Mouse (Mus musculus): ENCODE results near the gene Exoc2. TPM values are rescaled to one million over a fixed set of nuclear protein-coding genes. Genes with fewer than 3 reads are reported as not detected.

Gene Exoc2
- total RNA-seq, 1 experiment, result 22.8 TPM

- Histone ChIP-seq H3K9me3 (ENCODE audit: control insufficient read depth, insufficient read depth, low read depth, low read length) (no peaks in the 10 kb centered on the region), H3K9ac (ENCODE audit: insufficient read depth, low read depth, low read length, poor library complexity, severe bottlenecking) (no peak overlapping the region), H3K4me3 (ENCODE audit: insufficient read depth in 1 of 2, low read depth in 1 of 2, low read length in 2 of 2, poor library complexity in 1 of 2, severe bottlenecking in 1 of 2) (no peak overlapping the region), H3K27ac (ENCODE audit: insufficient read depth, low read depth, low read length, poor library complexity, severe bottlenecking) (no peak overlapping the region), H3K4me1 (ENCODE audit: control insufficient read depth in 2 of 2, insufficient read depth in 2 of 2, low read length in 2 of 2, poor library complexity in 1 of 2) (no peaks in the 10 kb centered on the region), H3K36me3 (ENCODE audit: control insufficient read depth, insufficient read depth, low read length, poor library complexity, severe bottlenecking) (no peaks in the 10 kb centered on the region)
- in situ Hi-C loops (cut with MboI; ENCODE audit: low sequenced_read_pairs in 2 of 2, unreplicated experiment in 2 of 2), result no loop called here
- TF ChIP-seq CHD2 (IDR thresholded peaks at IDR 0.05; ENCODE audit: low read depth, low read length), result no peak
- no peak for DNase-seq (ENCODE audit: low read depth, low spot score)
Measured at GRCm38 (mm10) chr13:30841306-30841705, 132.6 kb downstream of the Exoc2 start.

GRCm38 (mm10) chr13:30840700-30841099 is 133.2 kb downstream of the Exoc2 start:
- no peak overlapping the region for H3K4me3 ChIP-seq (ENCODE audit: insufficient read depth in 1 of 2, low read depth in 1 of 2, low read length in 2 of 2, poor library complexity in 1 of 2, severe bottlenecking in 1 of 2)
- in situ Hi-C loops (cut with MboI; ENCODE audit: low sequenced_read_pairs in 2 of 2, unreplicated experiment in 2 of 2), result no loop called here
- no peak for TF ChIP-seq ZNF384 (IDR thresholded peaks at IDR 0.05; ENCODE audit: low read depth, low read length)
- no peak for TF ChIP-seq HCFC1 (IDR thresholded peaks at IDR 0.05; ENCODE audit: borderline replicate concordance, insufficient read depth, low read length)
- TF ChIP-seq CHD2 (IDR thresholded peaks at IDR 0.05; ENCODE audit: low read depth, low read length), result no peak
- no peak for TF ChIP-seq MAFK (IDR thresholded peaks at IDR 0.05; ENCODE audit: insufficient read depth, low read depth, low read length)
- TF ChIP-seq ZC3H11A (IDR thresholded peaks at IDR 0.05; ENCODE audit: borderline replicate concordance, low read depth, low read length), result no peak
- no peaks in the 10 kb centered on the region for H3K36me3 ChIP-seq (ENCODE audit: control insufficient read depth, insufficient read depth, low read length, poor library complexity, severe bottlenecking)
- H3K9me3 ChIP-seq (ENCODE audit: control insufficient read depth, insufficient read depth, low read depth, low read length), result no peaks in the 10 kb centered on the region
- H3K4me1 ChIP-seq (ENCODE audit: control insufficient read depth in 2 of 2, insufficient read depth in 2 of 2, low read length in 2 of 2, poor library complexity in 1 of 2), result no peaks in the 10 kb centered on the region
- H3K27ac ChIP-seq (ENCODE audit: insufficient read depth, low read depth, low read length, poor library complexity, severe bottlenecking), result no peak overlapping the region
- no peak for DNase-seq (ENCODE audit: low read depth, low spot score)
- H3K9ac ChIP-seq (ENCODE audit: insufficient read depth, low read depth, low read length, poor library complexity, severe bottlenecking), result no peak overlapping the region

- no peak overlapping the region for H3K4me3 ChIP-seq (ENCODE audit: insufficient read depth in 1 of 2, low read depth in 1 of 2, low read length in 2 of 2, poor library complexity in 1 of 2, severe bottlenecking in 1 of 2)
- in situ Hi-C loops (cut with MboI; ENCODE audit: low sequenced_read_pairs in 2 of 2, unreplicated experiment in 2 of 2), result no loop called here
- no peak for TF ChIP-seq ZC3H11A (IDR thresholded peaks at IDR 0.05; ENCODE audit: borderline replicate concordance, low read depth, low read length)
- no peaks in the 10 kb centered on the region for H3K36me3 ChIP-seq (ENCODE audit: control insufficient read depth, insufficient read depth, low read length, poor library complexity, severe bottlenecking)
- no peak for DNase-seq (ENCODE audit: low read depth, low spot score)
- H3K9ac ChIP-seq (ENCODE audit: insufficient read depth, low read depth, low read length, poor library complexity, severe bottlenecking), result no peak overlapping the region
- no peaks in the 10 kb centered on the region for H3K4me1 ChIP-seq (ENCODE audit: control insufficient read depth in 2 of 2, insufficient read depth in 2 of 2, low read length in 2 of 2, poor library complexity in 1 of 2)
- no peak overlapping the region for H3K27ac ChIP-seq (ENCODE audit: insufficient read depth, low read depth, low read length, poor library complexity, severe bottlenecking)
- no peaks in the 10 kb centered on the region for H3K9me3 ChIP-seq (ENCODE audit: control insufficient read depth, insufficient read depth, low read depth, low read length)
Measured at GRCm38 (mm10) chr13:30836342-30836741, 137.6 kb downstream of the Exoc2 start.

GRCm38 (mm10) chr13:30834859-30835258 is 139.0 kb downstream of the Exoc2 start:
- no peaks in the 10 kb centered on the region for H3K9me3 ChIP-seq (ENCODE audit: control insufficient read depth, insufficient read depth, low read depth, low read length)
- no peak overlapping the region for H3K4me3 ChIP-seq (ENCODE audit: insufficient read depth in 1 of 2, low read depth in 1 of 2, low read length in 2 of 2, poor library complexity in 1 of 2, severe bottlenecking in 1 of 2)
- H3K9ac ChIP-seq (ENCODE audit: insufficient read depth, low read depth, low read length, poor library complexity, severe bottlenecking), result no peak overlapping the region
- no peak for DNase-seq (ENCODE audit: low read depth, low spot score)
- no peaks in the 10 kb centered on the region for H3K4me1 ChIP-seq (ENCODE audit: control insufficient read depth in 2 of 2, insufficient read depth in 2 of 2, low read length in 2 of 2, poor library complexity in 1 of 2)
- no peak for TF ChIP-seq HCFC1 (IDR thresholded peaks at IDR 0.05; ENCODE audit: borderline replicate concordance, insufficient read depth, low read length)
- no peak for TF ChIP-seq CHD2 (IDR thresholded peaks at IDR 0.05; ENCODE audit: low read depth, low read length)
- TF ChIP-seq ZC3H11A (IDR thresholded peaks at IDR 0.05; ENCODE audit: borderline replicate concordance, low read depth, low read length), result no peak
- no peak for TF ChIP-seq MAFK (IDR thresholded peaks at IDR 0.05; ENCODE audit: insufficient read depth, low read depth, low read length)
- no peak for TF ChIP-seq ZNF384 (IDR thresholded peaks at IDR 0.05; ENCODE audit: low read depth, low read length)
- no peaks in the 10 kb centered on the region; the same call in 1 of the 2 replicates for H3K36me3 ChIP-seq (ENCODE audit: control insufficient read depth, insufficient read depth, low read length, poor library complexity, severe bottlenecking)
- in situ Hi-C loops (cut with MboI; ENCODE audit: low sequenced_read_pairs in 2 of 2, unreplicated experiment in 2 of 2), result no loop called here
- no peak overlapping the region for H3K27ac ChIP-seq (ENCODE audit: insufficient read depth, low read depth, low read length, poor library complexity, severe bottlenecking)

GRCm38 (mm10) chr13:30834349-30834748 is 139.5 kb downstream of the Exoc2 start:
- TF ChIP-seq ZNF384 (IDR thresholded peaks at IDR 0.05; ENCODE audit: low read depth, low read length) (no peak), ZC3H11A (IDR thresholded peaks at IDR 0.05; ENCODE audit: borderline replicate concordance, low read depth, low read length) (no peak), CHD2 (IDR thresholded peaks at IDR 0.05; ENCODE audit: low read depth, low read length) (no peak), HCFC1 (IDR thresholded peaks at IDR 0.05; ENCODE audit: borderline replicate concordance, insufficient read depth, low read length) (no peak), MAFK (IDR thresholded peaks at IDR 0.05; ENCODE audit: insufficient read depth, low read depth, low read length) (no peak)
- Histone ChIP-seq H3K36me3 (ENCODE audit: control insufficient read depth, insufficient read depth, low read length, poor library complexity, severe bottlenecking) (no peaks in the 10 kb centered on the region; the same call in 1 of the 2 replicates), H3K9ac (ENCODE audit: insufficient read depth, low read depth, low read length, poor library complexity, severe bottlenecking) (no peak overlapping the region), H3K4me3 (ENCODE audit: insufficient read depth in 1 of 2, low read depth in 1 of 2, low read length in 2 of 2, poor library complexity in 1 of 2, severe bottlenecking in 1 of 2) (no peak overlapping the region), H3K27ac (ENCODE audit: insufficient read depth, low read depth, low read length, poor library complexity, severe bottlenecking) (no peak overlapping the region), H3K4me1 (ENCODE audit: control insufficient read depth in 2 of 2, insufficient read depth in 2 of 2, low read length in 2 of 2, poor library complexity in 1 of 2) (no peaks in the 10 kb centered on the region), H3K9me3 (ENCODE audit: control insufficient read depth, insufficient read depth, low read depth, low read length) (no peaks in the 10 kb centered on the region)
- DNase-seq (ENCODE audit: low read depth, low spot score), result no peak
- in situ Hi-C loops (cut with MboI; ENCODE audit: low sequenced_read_pairs in 2 of 2, unreplicated experiment in 2 of 2), result no loop called here

Measured in ES-E14 (cell line).